Mouse (Mus musculus) kidney, embryonic 14.5 days (tissue): ENCODE results near the gene Plekhh3. TPM values are rescaled to one million over a fixed set of nuclear protein-coding genes. Genes with fewer than 3 reads are reported as not detected.

Experiments
- ATAC-seq: fragments of 200-750 bp; cut with Nextera tagmentation; 2 replicates; pipeline ENCODE4 v1.8.0; 2017; ENCODE audit warnings: moderate number of reproducible peaks, mild to moderate bottlenecking, moderate TSS enrichment, moderate library complexity; ENCODE audit not compliant: low FRiP score, low TSS enrichment
- H3K27ac ChIP-seq: fragments of 300-500 bp; sonication (generic); 2 replicates; pipeline ENCODE4 v1.5.1; 2014; ENCODE audit warnings: low read depth, mild to moderate bottlenecking, low read length, moderate library complexity, mixed read lengths
- H3K27me3 ChIP-seq: fragments of 300-500 bp; sonication (generic); 2 replicates; pipeline ENCODE4 v1.6.1; 2014; ENCODE audit warnings: mild to moderate bottlenecking, low read length; ENCODE audit not compliant: control insufficient read depth, insufficient read depth
- H3K36me3 ChIP-seq: fragments of 300-500 bp; sonication (generic); 2 replicates; pipeline ENCODE4 v1.6.1; 2014; ENCODE audit warnings: low read length, mixed read lengths; ENCODE audit not compliant: control insufficient read depth, insufficient read depth
- H3K4me1 ChIP-seq: fragments of 300-500 bp; sonication (generic); 2 replicates; pipeline ENCODE4 v1.6.1; 2014; ENCODE audit warnings: low read length, mixed read lengths; ENCODE audit not compliant: control insufficient read depth, insufficient read depth
- H3K4me2 ChIP-seq: fragments of 300-500 bp; sonication (generic); replicated peaks from 2 replicates; pipeline ENCODE4 v1.6.1; 2014; ENCODE audit warnings: low read depth, mild to moderate bottlenecking, low read length
- H3K4me3 ChIP-seq: fragments of 300-500 bp; sonication (generic); 2 replicates; pipeline ENCODE4 v1.5.1; 2014; ENCODE audit warnings: mild to moderate bottlenecking, low read length
- H3K9ac ChIP-seq: fragments of 300-500 bp; sonication (generic); 2 replicates; pipeline ENCODE4 v1.6.1; 2014; ENCODE audit warnings: low read depth, mild to moderate bottlenecking, low read length, moderate library complexity
- H3K9me3 ChIP-seq: fragments of 300-500 bp; sonication (generic); 2 replicates; pipeline ENCODE4 v1.6.1; 2016; ENCODE audit warnings: low read length; ENCODE audit not compliant: control insufficient read depth
- WGBS: fragments of 180-500 bp; shearing (Covaris S2); extraction: QIAGEN DNeasy Blood & Tissue Kit; methylation state at CpG from one replicate; pipeline ENCODE4 v1.1.7; 2014; 5-methylcytosine and 5-hydroxymethylcytosine counted together
- polyA plus RNA-seq: library from polyadenylated mRNA; unstranded; fragments of >200 nt; fragmentation: Nextera tagmentation; extraction: Ambion mirVana; gene quantifications from 2 replicates; pipeline ENCODE4 v1.2.1, GENCODE M21; 2014

Plekhh3 gene
- 17.0 and 17.9 TPM in 2 replicates for polyA plus RNA-seq

DNA sequence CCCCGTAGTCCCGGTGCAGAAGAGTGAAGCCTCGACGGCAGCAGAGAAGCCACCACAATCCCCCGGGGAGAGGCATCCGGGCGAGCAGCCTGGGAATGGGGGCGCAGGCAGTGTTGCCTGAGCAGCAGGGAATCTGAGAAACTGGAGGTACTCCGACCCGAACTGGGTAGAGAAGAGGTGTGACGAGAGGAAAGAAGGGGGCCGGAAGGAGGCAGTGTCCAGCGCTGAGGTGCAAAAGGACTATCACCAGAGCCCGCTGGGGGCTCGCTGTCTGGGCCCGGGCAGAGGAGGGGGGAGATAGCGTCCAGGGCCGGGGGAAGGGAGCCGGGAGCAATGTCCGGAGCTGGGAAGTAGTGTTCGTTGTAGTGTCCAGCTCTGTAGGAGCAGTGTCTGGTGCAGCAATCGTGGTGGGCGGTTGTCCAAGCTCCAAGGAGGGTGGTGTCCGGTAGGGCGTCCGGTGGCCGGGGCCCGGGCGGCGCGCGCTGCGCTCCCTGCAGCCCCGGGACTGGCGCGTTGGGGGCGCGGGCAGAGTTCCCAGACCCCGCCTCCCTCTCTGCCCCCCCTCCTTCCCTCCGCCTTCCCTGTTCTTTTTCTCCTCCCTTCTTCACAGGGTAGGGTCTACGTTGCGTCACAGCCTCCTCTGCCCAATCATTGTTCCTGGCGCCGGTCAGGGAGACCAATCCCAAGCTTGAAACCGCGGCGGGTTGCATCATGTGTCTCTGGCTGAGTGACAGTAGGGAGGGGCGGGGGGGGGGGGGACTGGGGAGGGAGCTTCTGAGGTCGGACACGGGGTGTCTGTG is at the start of gene Plekhh3:
TSS of gene Plekhh3 (minus strand) at position 541 of the 800 bp plus-strand sequence.
- ATAC-seq, result peak; percentile 93
- H3K27me3 ChIP-seq, result peaks cover 32% of the 10 kb centered on the region
- peak within 1 kb of the TSS; percentile 76 for H3K4me3 ChIP-seq
- H3K9ac ChIP-seq, result peak within 1 kb of the TSS; percentile 77
- H3K9me3 ChIP-seq, result no peaks in the 10 kb centered on the region
- WGBS, result under 1% methylated on average over 47 of the region's 50 CpGs
- peak within 1 kb of the TSS; percentile 93 for H3K4me2 ChIP-seq
- H3K36me3 ChIP-seq, result peaks cover 21% of the 10 kb centered on the region
- H3K4me1 ChIP-seq, result peaks cover 54% of the 10 kb centered on the region
- H3K27ac ChIP-seq, result peak within 1 kb of the TSS; percentile 92

DNA sequence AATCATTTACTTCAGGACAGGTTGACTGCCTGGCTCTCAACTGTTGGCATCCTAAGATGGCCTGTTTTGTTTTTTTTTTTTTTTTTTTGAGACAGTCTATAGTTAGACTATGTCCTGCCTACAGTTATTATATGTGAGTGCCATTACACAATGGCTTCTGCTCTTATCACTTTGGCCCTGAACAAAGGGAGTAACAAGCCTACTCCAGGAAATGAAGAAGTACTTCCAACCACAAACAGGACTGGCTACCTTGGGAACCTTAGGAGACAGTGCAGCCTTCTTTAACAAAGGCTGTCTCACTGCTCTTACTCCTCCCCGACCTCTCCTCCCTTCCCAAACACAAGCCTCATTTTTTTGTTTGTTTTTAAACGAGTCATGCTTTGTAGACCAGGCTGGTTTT is 49.7 kb upstream of the Plekhh3 start:
- no peak for ATAC-seq
- H3K9ac ChIP-seq, result no peak overlapping the region
- WGBS, result 9% methylated on average over 2 of the region's 2 CpGs
- H3K36me3 ChIP-seq, result peaks cover 13% of the 10 kb centered on the region; the same call in 1 of the 2 replicates
- peaks cover 20% of the 10 kb centered on the region for H3K4me1 ChIP-seq
- peak overlapping the region; percentile 3 for H3K4me2 ChIP-seq
- no peaks in the 10 kb centered on the region for H3K9me3 ChIP-seq
- peak overlapping the region; percentile 87 for H3K27ac ChIP-seq
- H3K27me3 ChIP-seq, result no peaks in the 10 kb centered on the region
- H3K4me3 ChIP-seq, result no peak overlapping the region

DNA sequence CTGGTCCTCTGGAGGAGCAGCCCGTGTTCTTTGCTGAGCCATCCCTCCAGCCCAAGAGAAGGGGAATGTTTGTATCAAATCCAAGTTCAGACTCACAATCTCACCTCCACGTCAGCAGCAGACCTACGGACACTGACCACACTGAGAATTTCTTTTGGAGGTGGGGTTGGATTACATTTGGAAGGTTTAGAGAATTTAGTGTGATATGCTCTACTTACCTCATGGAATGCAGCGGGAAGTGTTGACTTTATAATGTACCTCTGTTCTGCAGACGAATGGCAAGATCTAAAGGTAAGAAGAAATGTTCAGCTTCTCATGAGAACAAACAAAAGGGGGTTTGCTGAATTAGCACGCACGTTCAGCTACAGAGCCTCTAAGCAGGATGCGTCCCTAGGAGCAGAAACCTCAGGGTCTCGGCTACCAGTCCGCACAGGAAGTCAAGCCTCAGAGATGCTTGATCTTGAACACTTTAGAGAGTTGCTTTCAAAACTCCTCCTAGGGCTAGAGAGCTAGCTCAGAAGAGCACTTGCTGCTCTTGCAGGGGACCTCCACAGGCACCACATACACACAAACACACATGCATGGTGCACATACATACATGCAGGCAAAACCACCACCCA is 47.4 kb upstream of the Plekhh3 start:
- H3K4me2 ChIP-seq, result no peak overlapping the region; the same call in 1 of the 2 replicates
- H3K27ac ChIP-seq, result peak overlapping the region; percentile 18; the same call in 1 of the 2 replicates
- no peak overlapping the region for H3K9ac ChIP-seq

DNA sequence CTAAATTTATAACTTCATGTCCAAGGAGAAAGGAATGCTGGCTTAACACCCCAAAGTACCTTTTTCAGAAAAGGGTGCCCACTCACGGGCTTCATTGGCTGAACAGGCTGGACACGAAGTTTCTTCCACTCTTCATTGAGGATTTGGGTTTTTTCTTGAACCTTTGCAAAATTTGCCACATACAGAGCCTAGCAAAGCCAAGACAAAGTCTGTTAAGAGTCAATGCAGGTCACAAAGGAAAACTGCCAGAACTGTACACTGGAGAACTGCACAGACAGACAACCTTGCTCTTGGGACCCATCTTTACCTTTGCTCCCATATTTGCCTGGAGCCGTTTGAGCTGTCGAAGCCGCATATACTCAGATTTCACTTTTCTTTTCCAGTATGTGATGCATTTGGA is 45.8 kb upstream of the Plekhh3 start:
- peaks cover 15% of the 10 kb centered on the region for H3K4me1 ChIP-seq
- H3K4me2 ChIP-seq, result no peak overlapping the region
- H3K4me3 ChIP-seq, result no peak overlapping the region
- H3K36me3 ChIP-seq, result peaks cover 37% of the 10 kb centered on the region
- no peaks in the 10 kb centered on the region for H3K27me3 ChIP-seq
- no peak for ATAC-seq
- H3K9me3 ChIP-seq, result no peaks in the 10 kb centered on the region
- H3K9ac ChIP-seq, result no peak overlapping the region
- no peak overlapping the region for H3K27ac ChIP-seq
- WGBS, result 88% methylated on average over 5 of the region's 5 CpGs

More for the DNA sequence above, 47.4 kb upstream of the Plekhh3 start:
- peaks cover 32% of the 10 kb centered on the region for H3K36me3 ChIP-seq
- WGBS, result 49% methylated on average over 10 of the region's 10 CpGs
- H3K27me3 ChIP-seq, result no peaks in the 10 kb centered on the region
- no peaks in the 10 kb centered on the region for H3K9me3 ChIP-seq
- ATAC-seq, result no peak
- H3K4me1 ChIP-seq, result peaks cover 15% of the 10 kb centered on the region
- H3K4me3 ChIP-seq, result no peak overlapping the region

DNA sequence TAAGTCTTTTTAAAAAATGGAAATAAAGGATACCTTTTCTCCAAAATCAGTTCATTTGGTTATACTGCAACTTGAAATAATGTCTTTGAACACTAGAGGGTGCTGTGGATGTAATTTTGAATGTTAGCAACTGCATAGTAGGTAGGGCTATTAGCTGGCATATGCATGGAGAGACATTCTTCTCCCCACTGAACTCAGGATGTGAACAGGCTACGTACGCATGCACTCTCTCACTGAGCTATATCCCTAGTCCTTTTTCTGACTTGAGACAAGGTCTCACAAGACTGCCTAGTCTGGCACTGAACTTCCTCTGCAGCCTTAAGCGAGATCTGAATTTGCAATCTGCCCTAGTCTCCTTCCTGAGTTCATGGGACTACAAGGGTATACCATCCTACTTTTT is 40.8 kb upstream of the Plekhh3 start:
- 33% methylated on average over 3 of the region's 3 CpGs for WGBS
- ATAC-seq, result peak; percentile 77; the same call in 1 of the 2 replicates
- Histone ChIP-seq H3K4me2 (no peak overlapping the region), H3K36me3 (peaks cover 70% of the 10 kb centered on the region), H3K9me3 (no peaks in the 10 kb centered on the region), H3K27ac (0 out of 2 replicates have a peak overlapping the region, but pooled peaks have one; percentile 47), H3K9ac (no peak overlapping the region), H3K4me1 (no peaks in the 10 kb centered on the region), H3K4me3 (no peak overlapping the region), H3K27me3 (no peaks in the 10 kb centered on the region)

DNA sequence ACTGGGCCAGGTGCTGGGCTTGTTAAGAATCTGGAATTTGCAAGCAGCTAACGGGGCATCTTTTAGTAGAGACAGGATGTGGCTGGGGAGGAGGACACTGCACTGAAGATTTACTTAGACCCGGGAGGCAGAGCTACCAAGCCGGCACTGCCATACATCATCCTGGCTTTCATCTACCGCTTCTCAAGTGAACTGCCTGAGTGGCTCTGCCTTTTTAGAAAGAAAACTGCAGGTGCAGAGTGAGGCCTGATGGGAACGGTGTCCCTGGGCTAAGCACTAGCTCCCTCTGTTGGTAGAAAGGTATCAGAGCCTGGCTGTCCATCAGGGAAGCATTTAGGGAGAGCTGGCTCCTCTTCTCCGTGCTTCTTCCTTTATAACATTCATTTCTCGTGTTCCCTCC is 29.8 kb upstream of the Plekhh3 start:
- Histone ChIP-seq H3K36me3 (peaks cover 72% of the 10 kb centered on the region), H3K9ac (no peak overlapping the region), H3K4me1 (no peaks in the 10 kb centered on the region), H3K9me3 (no peaks in the 10 kb centered on the region), H3K27ac (no peak overlapping the region), H3K4me2 (no peak overlapping the region), H3K27me3 (no peaks in the 10 kb centered on the region), H3K4me3 (no peak overlapping the region)
- peak; percentile 54 for ATAC-seq
- 16% methylated on average over 7 of the region's 7 CpGs for WGBS

DNA sequence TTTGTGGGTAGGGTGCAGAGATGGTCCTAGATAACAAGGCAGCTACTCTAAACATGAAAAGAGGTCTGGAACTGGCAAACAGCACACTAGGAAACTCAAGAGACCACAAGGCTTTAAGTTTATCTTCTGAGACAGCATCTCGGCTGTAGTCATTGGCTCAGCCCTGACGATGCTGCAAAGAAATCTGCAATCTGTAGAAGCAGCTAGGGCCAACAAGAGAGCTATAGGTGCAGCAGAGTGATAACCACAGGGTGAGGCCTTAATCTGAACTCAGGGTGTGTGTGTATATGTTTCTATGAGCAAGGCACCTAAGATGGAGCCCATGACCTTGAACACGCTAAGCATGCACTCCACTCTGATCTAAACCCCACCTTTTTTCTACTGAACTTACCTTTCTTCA is 28.4 kb upstream of the Plekhh3 start:
- 93% methylated on average over 3 of the region's 3 CpGs for WGBS
- ATAC-seq, result no peak
- H3K9ac ChIP-seq, result no peak overlapping the region

DNA sequence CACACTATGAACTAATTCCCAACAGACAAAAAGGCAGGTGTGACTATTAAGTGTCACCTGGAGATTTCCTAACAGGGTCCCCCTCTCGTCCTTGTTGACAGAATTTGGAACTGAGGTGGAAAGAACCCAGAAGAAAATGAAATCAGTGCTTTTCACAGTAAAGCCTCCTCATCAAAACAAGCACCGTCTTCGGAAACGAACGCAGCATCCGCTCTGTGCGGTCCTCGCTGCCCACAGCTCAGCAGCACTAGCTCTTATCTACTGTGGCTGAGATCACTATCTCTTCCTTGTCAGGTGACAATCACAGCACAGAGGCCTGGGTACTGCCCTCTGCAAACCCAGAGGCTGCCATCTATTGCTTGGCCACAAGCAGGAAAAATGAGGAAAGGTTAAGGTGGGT is 25.0 kb upstream of the Plekhh3 start:
- ATAC-seq, result no peak
- Histone ChIP-seq H3K27me3 (no peaks in the 10 kb centered on the region), H3K4me2 (no peak overlapping the region), H3K9ac (no peak overlapping the region), H3K36me3 (peaks cover 78% of the 10 kb centered on the region), H3K4me3 (no peak overlapping the region), H3K27ac (no peak overlapping the region), H3K9me3 (no peaks in the 10 kb centered on the region), H3K4me1 (peaks cover 6% of the 10 kb centered on the region; the same call in 1 of the 2 replicates)
- WGBS, result 90% methylated on average over 8 of the region's 8 CpGs

More for the DNA sequence above, 28.4 kb upstream of the Plekhh3 start:
- no peak overlapping the region for H3K4me3 ChIP-seq
- H3K36me3 ChIP-seq, result peaks cover 75% of the 10 kb centered on the region
- H3K27ac ChIP-seq, result no peak overlapping the region
- H3K27me3 ChIP-seq, result no peaks in the 10 kb centered on the region
- no peak overlapping the region for H3K4me2 ChIP-seq
- H3K9me3 ChIP-seq, result no peaks in the 10 kb centered on the region
- no peaks in the 10 kb centered on the region for H3K4me1 ChIP-seq

DNA sequence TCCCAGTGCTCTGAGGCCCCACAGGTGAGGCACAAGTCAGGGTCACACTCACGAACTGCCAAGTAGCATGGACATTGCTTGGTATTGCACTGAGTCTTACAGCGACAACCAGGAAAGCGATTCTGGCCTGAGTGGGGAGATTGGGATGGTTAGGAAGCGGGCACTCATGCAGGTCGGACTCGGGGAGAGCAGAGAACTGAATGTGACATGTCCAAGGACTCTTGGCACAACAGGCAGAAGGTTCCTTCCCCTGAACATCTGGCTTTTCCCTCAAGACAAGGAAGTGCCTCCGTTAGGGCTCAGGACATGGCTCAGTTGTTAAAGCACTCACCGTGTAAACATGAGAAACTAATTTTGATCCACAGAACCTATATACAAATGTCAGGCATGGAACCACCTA is 24.4 kb upstream of the Plekhh3 start:
- peaks cover 76% of the 10 kb centered on the region for H3K36me3 ChIP-seq
- no peak for ATAC-seq

More for the DNA sequence above, 24.4 kb upstream of the Plekhh3 start:
- H3K27ac ChIP-seq, result no peak overlapping the region
- H3K27me3 ChIP-seq, result no peaks in the 10 kb centered on the region
- no peak overlapping the region for H3K9ac ChIP-seq
- H3K4me3 ChIP-seq, result no peak overlapping the region
- no peak overlapping the region for H3K4me2 ChIP-seq
- peaks cover 12% of the 10 kb centered on the region for H3K4me1 ChIP-seq
- no peaks in the 10 kb centered on the region for H3K9me3 ChIP-seq
- WGBS, result 89% methylated on average over 8 of the region's 8 CpGs
